Mouse (Mus musculus) gastrocnemius, postnatal 10 days (tissue): Measurements from ENCODE around the gene Tff2. TPM values are rescaled to one million over a fixed set of nuclear protein-coding genes. Genes with fewer than 3 reads are reported as not detected.
A peak's percentile ranks its signal among the peaks of the same experiment; 100 is the strongest.

Source experiments
- DNase-seq: peaks from one replicate; pipeline ENCODE4 v3.0.0; 2021; ENCODE audit warnings: mixed read lengths
- long read RNA-seq, 2 experiments: library from polyadenylated mRNA; stranded (forward); transcript quantifications; one replicate each; pipeline ENCODE4 v2.0.0; 2021
- total RNA-seq, 2 experiments: library from RNA; stranded (reverse); gene quantifications; 2 replicates each; pipeline ENCODE4 v1.2.3; 2021

Gene Tff2
- total RNA-seq, result not detected
- long read RNA-seq, experiment 1, result 0 reads
- long read RNA-seq, experiment 2, result 0 reads

DNA sequence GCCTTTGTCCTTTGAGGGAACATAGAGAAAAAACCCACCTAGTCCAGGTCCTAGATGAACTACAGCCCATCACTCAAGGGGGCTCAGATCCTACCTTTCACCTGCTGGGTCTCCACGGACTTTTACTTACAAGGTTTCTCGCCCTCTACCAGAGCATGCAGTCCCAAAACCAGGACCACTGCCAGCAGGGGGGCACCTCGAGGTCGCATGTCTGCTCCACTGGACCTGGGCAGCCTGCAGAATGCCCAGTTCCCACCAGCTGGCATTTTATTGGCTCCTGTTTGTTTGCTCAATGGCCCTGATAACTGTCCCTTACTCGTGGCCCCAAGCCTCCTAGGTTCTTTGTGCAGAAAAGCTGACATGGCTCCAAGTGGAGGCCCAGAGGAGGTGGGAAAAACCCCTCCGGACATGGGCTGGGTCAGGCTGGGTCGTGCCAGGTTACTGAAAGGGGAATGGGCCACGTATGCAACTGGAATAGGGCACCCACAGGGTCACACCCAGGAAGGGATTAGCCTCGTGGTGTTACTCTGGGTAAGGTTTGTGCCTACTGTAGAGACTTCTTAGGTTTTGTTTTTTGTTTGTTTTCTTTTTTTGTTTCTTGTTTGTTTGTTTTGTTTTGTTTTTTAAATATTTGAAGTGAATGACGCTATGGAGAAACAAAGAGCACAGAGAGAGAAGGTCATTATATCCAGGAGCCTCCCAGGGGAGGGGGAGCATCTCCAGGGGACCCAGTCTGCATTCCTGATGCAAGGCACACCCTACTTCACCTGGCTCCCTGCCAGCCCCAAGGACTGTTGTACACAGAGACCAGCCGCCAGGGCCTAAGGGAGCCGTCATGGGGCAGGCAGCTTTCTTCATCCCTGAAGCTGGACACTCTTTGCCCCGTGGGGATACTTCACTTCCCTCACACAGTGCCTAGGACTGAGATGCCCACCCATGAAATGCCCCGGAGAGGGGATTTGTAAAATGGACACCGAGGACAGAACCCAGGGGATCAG lies at the start of gene Tff2:
Gene Tff2 (minus strand): TSS at position 243 of the 998 bp plus-strand sequence.
- DNase-seq, result no peak

DNA sequence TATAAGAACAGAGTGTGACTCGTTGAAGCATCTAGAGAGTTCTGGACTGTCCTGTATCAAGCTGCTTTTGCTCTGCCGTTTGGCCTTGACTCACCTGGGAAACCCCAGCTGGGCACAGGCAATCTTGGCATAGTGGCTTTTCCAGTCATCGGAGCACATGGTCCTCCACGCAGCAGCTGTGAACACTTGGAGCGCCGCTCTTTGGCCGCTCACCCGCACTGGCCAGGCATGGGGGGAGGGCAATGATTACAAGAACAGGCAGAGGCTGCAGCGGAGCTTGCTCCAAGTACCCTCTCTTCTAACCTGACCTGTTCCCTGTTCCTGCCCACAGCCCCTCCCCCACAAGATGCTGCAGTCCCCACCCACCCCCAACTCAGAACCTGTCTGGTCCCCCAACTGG lies 49.3 kb upstream of the Tff2 start:
- DNase-seq, result peak; percentile 30

DNA sequence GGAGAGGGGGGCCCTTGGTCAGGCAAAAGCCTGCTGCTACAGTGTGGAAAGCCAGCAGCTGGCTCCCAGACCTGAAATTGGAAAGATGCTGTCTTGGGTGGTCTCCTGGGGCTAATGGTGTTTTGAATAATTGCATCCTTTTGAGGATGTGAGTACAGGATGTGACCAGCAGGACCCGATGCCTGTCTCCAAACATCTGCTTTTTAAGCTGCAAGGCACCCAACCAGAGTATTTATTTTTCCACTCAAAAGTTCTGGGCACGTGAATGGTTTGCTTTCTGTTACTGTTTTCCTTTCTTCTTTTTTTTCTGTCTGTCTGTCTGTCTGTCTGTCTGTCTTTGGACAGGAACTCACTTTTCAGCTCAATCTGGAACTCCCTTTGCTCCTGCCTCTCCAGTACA lies 48.6 kb upstream of the Tff2 start:
- no peak for DNase-seq

DNA sequence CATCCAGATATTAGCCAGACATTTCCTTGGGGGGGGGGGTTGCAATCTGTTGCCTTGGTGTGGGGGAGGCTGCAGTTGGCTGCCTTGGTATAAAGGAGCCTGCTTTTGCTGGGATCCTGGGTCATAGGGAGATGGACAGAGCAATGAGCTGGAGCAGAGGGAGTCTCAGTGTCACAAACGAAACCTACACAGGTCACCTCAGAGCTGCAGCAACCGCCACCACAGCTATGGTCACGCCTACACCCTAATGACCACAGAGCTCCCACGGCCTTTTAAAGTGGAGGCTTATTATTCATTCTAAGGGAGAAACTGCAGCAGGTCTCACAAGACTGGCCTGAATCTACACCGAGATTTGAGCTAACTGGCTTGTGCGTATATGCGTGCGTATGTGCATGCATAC lies 47.7 kb upstream of the Tff2 start:
- no peak for DNase-seq

DNA sequence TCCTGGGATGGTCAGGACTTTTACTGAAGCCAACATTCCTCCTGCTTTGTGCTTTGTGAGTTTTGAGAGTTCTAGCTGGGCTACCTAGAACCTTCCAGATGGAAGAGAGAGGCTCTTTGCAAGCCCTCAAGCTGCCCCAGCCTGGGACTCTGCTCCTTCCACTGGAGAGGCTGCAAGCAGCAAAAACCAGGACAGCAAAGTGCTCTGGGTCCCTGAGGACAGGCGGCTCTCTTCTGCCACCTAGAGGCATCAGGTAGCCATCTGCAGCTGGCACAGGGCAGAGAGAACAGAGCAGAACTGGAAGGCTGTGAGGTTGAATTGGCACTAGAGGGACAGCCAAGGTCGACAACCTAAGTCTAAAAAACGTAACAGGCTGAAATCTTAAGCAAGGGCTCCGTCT lies 43.3 kb upstream of the Tff2 start:
- peak; percentile 74 for DNase-seq

DNA sequence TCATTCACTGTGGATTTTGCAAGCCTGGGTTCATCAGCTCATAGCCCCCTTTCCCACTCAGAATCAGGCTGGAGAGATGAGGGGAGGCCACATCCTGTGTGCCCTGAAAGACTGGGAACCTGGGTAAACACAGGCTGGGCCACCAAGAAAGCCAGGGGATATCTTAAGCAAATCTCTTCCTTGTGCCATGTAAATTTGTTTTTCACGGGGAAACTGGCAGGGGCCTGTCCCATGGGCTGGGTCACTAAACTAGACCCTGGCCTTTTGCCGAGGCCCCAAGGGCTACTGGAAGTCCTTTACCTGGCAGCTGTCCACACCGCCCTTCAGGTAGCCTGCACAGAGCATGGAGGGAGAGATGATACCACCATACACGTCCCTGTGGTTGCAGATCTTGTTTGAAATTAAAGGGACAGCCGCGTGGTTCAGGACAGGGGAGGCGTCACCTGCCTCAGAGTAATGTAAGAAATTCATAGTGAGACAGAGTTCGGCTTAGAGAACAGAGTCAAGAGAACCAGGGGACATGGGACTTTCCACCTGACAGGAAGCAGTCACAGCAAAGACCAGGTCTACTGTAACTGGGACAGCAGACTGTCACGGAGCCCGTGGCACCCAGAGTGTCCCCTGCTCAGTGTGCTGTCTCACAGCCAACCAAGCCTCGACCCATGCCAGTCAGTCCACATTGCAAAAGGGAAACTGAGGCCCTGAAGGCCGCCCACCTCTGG lies 40.3 kb upstream of the Tff2 start:
- DNase-seq, result no peak

DNA sequence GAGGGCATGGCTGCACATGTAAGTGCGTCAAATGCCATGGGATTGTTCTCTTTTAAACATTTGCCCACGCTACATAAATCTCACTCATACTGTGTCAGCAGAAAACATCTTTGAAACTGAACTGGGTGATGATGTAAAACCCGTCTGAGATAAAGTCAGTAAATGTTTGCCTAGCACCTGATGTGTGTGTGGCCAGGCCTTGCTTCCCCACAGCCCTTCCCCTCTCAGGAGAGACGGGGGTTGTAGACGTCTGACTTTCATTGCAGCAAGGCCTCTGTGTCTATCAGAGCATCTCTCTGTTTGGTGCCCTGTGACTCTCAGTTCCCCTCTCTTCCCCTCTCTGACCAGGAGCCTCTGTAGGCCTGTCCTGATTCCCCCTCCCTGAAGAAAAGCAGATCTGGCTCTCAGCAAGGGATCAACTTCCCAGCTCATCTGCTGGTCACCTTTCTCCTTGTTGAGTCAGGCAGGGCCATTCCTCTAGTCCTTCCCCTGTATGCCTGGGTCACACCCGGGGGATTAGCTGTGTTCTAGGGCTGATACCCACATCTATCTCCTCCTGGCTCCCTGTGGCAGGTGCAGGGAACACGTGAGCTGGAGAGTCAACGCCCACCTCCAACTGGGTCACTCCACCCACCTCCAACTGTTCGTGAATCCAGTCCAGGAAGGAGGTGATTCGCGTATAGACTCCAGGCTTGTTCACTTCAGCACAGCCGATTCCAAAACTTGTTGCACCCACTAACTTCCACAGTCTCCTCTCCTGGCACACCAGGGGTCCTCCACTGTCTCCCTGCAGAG lies 39.3 kb upstream of the Tff2 start:
- no peak for DNase-seq

DNA sequence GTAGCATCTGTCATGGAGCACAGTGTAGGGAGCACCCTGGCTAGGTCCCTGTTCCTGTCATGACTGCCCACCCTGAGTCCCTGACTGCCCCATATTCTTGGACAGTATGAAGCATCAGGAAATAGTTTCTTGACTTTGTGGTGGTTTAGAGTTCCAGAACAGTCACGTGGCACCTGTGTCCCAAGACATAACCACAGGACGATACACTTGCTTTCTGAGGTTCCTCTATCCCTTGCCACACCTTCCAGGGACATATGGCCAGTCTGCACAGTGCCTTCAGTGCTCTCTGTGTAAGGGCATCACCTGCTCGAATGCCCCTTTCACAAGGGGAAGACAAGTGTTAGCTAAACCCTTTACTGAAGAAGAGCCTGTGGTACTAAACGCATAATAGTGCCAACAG lies 37.4 kb upstream of the Tff2 start:
- no peak for DNase-seq

DNA sequence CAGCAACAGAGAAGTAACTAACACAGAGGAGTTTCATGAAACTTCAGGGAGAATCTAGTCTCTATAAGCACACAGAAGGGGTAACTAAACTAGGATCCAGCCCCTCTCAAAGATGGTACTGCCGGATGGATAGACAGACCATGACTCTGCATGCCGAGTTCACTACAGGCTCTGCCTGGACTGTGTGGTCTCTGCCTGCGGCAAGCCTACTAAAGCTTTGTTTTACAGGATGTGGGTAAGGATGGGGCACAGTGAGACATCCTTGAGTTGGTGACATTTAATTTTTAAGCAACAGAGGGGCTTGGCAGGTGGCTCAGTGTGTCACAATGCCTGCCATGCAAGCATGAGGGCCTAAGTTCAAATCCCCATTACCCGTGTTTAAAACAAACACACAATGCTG lies 32.2 kb upstream of the Tff2 start:
- DNase-seq, result no peak

DNA sequence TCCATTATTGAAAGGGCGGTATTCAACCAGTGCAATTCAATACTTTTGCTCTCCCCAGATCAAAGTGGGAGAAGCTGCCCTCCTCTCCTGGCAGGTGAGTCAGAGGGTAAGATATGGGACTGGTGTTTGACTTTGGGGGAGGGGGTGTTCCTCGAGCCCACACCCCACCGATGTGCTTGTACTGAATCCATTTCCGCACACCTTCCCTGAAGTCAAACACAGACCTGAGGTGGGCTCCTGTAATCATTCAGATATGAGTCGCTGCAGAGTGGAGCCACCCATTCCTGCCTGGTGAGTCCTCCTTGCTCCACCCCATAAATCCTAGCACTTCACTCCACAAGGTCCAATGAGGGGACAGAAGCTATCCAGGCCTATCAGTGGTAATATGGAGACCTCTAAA lies 25.7 kb upstream of the Tff2 start:
- no peak for DNase-seq

DNA sequence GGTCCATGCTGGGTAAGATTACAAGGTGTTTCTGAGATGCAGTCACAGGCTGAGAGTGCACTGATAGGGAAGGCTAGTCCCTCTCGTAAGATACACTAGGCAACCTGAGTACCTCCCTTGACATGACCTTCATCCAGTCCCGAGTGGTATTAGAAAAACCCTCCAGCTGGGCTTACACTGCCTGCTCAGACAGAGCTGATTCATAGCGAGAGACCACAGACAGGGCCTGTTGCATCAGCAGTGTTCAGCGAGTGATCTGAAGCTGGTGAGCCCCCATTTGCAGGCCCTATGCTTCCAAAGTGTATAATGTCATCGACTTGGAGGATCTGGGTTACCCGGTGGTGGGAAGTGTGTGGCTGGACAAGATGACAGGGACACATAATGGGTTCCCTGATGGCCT lies 21.0 kb upstream of the Tff2 start, which contains the start of gene Tff1:
Gene Tff1 (minus strand): TSS at position 151 of the 400 bp plus-strand sequence.
- no peak for DNase-seq

DNA sequence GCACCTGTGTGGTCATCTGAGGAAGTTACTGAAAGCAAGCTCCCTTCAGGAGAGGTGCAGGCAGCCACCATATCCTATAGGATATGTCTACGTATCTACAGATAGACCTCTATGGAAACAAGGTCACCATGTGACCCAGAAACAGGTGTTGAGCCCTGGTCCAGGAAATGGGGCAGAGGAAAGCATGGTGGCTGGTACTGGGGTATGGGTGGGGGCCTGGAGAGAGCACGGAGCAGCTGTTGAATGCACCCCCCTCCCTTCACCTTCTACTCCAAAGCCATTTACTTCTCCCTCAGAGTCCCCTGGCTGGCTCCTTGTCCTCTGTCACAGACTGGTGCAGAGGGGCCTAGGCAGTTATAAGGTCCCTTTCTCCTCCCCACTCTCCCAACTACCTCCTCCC lies 19.7 kb upstream of the Tff2 start:
- no peak for DNase-seq

DNA sequence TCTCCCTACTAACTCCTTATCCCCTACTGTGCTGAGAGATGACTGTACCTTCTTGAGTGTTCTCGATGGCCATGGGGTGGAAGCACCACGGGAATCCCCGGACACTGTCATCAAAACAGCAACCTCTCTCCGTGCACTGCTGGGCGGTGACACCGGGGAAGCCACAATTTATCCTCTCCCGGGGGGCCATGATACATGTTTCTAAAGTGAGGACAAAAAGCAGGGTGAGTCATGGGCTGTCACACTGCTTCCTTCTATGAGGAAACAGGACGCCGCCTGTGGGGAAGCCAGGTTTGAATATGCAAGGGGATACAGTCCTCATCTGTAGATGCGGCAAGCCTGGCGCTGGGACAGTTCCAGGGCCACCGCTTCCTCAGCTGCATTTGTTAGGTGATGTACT lies 18.5 kb upstream of the Tff2 start:
- DNase-seq, result no peak

DNA sequence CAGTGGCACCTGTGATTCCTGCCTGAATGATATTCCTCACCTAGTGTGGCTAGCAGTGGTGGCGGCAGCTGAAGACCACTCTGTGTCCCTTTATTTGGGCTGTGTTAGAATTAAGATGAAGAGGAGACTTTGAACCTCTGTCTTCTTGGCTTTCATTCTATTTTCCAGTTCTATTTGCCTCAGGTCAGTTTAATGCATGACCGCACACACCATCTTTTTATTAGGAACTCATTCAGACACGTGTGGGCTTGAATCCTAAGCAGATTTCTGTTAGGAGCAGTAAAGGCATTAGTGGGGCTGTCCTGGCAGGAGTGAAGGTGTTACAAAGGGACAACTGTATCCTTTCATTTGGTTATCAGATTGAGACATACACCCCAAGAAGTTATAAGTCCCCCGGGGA lies 16.2 kb upstream of the Tff2 start:
- no peak for DNase-seq

DNA sequence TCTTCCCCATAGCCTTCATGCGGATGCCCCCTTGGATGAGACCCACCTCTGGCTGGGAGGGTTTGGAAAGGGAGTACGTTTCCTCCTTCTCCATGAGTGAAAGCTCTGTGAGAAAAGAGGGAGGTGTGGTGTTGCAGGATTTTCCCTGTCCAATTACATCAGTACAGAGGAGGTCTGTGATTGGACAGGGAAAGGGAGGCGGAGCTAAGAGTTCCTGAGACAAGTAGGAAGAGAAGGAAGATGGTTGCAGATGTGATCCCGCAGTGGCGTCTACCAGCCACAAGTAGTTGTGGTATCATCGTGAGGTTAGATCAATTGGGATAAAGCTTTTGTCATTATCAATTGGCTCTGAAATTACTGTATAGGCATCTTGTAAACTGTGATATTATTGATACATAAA lies 13.8 kb upstream of the Tff2 start:
- DNase-seq, result no peak

DNA sequence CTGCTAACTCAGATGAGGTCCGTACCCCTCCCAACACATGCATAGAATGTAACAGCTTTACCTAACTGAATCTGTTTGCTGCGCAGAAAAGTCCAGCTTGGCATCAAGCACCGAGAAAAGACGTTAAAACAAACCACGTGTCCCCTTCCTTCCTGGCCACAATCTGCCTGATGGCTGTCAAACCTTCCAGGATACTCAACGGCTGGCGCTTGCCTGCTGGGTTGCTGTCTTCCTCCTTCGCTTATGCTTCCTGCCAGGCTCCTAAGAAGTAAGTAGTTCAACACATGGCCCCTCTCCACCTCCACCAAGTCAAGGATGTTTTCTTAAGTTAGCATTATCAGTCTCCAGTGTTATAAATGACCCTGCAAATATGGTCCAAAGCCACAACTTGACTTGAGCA lies 9.7 kb upstream of the Tff2 start:
- no peak for DNase-seq

DNA sequence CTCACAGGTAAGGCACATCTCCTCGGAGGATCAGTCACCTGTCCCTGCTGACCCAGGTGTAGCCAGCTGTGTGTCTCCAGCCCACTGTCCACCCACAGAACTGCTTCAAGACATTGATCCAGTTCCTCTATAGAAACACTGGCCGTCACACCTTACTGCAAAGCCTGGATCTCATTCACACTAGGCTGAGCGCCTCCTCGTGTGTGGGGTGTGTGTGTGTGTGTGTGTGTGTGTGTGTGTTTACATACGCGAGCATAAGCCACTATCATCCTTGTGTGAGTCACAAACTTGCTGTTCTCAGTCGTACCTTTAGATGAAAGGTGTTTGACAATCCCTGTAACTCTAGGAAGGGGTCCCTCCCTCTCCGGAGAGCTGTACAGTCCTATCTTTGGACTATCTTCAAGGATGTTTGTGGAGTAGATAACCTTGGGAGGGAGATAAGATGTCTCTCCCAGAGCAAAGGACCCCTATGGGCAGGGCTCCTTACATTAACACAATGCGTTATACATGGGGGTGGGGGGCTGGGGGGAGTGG lies 9.0 kb upstream of the Tff2 start:
- no peak for DNase-seq

DNA sequence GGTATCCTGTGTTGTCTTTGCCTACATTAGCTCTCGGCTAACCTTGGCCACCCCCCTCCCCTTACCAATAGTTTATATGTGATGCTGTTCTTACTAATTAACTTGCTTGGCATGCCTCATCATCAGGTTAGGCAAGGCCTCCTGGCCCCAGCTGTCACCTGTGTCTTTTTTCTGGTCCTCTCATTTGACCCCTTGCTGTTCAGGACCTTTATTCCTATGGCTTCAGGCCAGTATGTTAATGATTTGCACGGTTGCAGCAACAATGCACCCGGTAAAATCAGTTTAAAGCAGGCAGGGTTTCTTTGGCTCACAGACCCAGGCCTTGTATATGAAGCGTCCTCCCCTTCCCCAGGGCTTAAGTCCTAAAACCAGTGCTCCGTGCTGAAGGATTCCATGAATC lies 8.4 kb upstream of the Tff2 start:
- no peak for DNase-seq

DNA sequence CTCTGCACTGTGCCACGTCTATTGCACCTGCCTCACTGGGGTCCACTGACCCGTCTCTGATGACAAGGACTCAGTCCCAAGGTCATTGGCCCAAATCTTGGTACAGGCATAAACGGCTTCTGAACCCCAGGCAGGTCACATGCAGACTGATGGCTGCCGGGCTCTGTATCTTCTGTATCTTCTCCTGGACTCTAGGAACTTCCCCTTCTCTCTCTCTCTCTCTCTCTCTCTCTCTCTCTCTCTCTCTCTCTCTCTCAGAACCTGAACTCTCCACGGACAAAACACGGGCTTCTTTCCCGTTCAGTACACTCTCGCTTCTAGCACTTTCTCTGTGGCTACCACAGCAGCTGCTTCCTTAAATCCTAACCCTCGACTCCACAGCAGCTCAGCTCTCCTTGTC lies 1.9 kb upstream of the Tff2 start:
- no peak for DNase-seq

DNA sequence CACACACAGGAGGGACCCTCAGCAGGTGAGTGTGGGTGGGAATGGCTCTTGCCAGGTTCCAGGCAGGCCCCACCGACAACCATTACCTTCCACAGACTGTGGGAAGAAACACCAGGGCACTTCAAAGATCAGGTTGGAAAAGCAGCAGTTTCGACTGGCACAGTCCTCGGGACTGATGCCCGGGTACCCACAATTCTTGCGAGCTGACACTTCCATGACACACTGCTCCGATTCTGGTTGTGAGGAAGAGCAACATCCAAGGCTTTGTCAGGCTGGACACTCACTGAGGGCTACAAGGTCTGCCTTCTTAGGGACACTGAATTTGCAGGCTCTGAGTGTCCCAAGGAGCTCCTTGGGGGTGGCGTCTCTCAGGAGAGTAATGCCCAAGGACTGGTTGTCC lies 2.0 kb downstream of the Tff2 start:
- DNase-seq, result no peak

DNA sequence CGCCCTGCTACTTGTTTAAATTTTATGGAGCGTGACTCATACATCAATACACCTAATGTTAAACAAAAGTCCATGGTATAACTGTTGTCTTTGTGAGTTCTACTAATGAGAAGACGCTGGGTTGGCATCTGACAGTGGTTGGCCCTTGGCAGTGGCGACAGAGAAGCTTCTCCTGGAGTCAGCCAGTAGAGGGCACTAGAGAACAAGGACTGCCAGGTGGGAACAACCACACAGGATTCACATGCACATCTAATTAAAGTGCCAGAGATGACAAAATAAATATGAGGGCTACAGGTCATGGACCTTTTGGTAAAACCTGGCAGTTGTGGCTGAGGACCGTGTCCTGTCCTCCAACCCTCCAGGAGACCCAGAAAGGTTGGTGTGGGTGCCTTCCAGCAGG lies 5.7 kb downstream of the Tff2 start:
- DNase-seq, result peak; percentile 44

DNA sequence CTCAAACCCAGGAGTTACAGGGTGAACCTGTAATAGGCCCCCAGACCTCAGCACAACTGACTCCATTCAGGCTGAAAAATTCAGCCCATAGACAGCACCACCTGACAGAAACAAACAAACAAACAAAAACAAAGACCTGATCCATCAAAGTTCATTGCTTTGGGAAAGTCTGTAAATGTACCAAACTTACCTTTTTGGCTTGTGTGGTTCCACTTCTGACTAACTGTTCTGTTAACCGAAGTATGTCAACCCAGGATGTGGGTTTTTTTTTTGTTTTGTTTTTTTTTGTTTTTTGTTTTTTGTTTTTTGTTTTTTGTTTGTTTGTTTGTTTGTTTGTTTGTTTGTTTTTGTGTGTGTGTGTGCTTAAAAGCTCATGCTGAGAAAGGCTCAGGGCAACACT lies 7.3 kb downstream of the Tff2 start:
- DNase-seq, result no peak
